ENCODE assay signal across 22 mouse cellular contexts in genomic region chr5:54155916-54156315, GRCm38 (mm10).
DNase-seq lines count a peak whose midpoint lies in the region; ATAC-seq lines count a peak whose summit lies in the region.
"Had no signal": no experiment of that assay in that cellular context is flagged by ENCODE, and none has a peak within 500 bp of the region (broad histone marks: within the 10 kb centered on the region; RNA-seq: fewer than 3 reads in every experiment).

No protein-coding gene starts in this region.

- 0 out of 2 replicates have a peak overlapping the region, but pooled peaks have one; percentile 0 for H3K27ac ChIP-seq in hindbrain, embryonic 12.5 days
- H3K27ac ChIP-seq in hindbrain, embryonic 10.5 days = no peak overlapping the region
- H3K27ac ChIP-seq: limb, embryonic 12.5 days; liver, embryonic 13.5 days; stomach, postnatal 0 days had no signal

- no peak overlapping the region for H3K4me3 ChIP-seq in hindbrain, embryonic 12.5 days
- no peak overlapping the region for H3K4me3 ChIP-seq in hindbrain, embryonic 10.5 days
- H3K4me3 ChIP-seq: heart, embryonic 15.5 days; limb, embryonic 12.5 days; liver, embryonic 13.5 days had no signal

- H3K27me3 ChIP-seq in hindbrain, embryonic 12.5 days = peaks cover 4% of the 10 kb centered on the region; the same call in 1 of the 2 replicates
- H3K27me3 ChIP-seq in hindbrain, embryonic 10.5 days (ENCODE audit: insufficient read depth, poor library complexity, severe bottlenecking) = no peaks in the 10 kb centered on the region
- H3K27me3 ChIP-seq: liver, embryonic 13.5 days had no signal

- peaks cover 23% of the 10 kb centered on the region for H3K4me1 ChIP-seq in hindbrain, embryonic 12.5 days
- H3K4me1 ChIP-seq in hindbrain, embryonic 10.5 days (replicated peaks) = peaks cover 17% of the 10 kb centered on the region

- H3K4me2 ChIP-seq in hindbrain, embryonic 12.5 days (replicated peaks) = no peak overlapping the region
- H3K4me2 ChIP-seq: liver, embryonic 13.5 days had no signal

- 0 out of 2 replicates have a peak, but pooled peaks have one; percentile 17 for ATAC-seq in hindbrain, embryonic 12.5 days (ENCODE audit: low FRiP score)
- ATAC-seq: activated CD4-positive, CD25-positive, alpha-beta regulatory T cell, adult 4 months; intestine, embryonic 16.5 days; Patski had no signal

- peak; percentile 30 to 35 for DNase-seq in cerebellum, postnatal 10 days
- DNase-seq in cerebellum, postnatal 25 days = no peak
- no peak for DNase-seq in hindbrain, embryonic 10.5 days (ENCODE audit: low spot score)
- DNase-seq in thymus, postnatal 4 days = peak; percentile 39
- DNase-seq in thymus, postnatal 25 days = no peak
- peak; percentile 43 for DNase-seq in testis, postnatal 14 days (ENCODE audit: low spot score)
- no peak for DNase-seq in left cerebral cortex, adult 9 months (ENCODE audit: low spot score in 2 of 2)
- DNase-seq: adrenal gland, postnatal 10 days; cerebellum, adult 11 months; embryo, embryonic 11 days; heart, adult 18-20 months; kidney, postnatal 4 days; liver, embryonic 13.5 days; lung, embryonic 14.5 days; lung, postnatal 36 days had no signal

- H3K9me3 ChIP-seq in hindbrain, embryonic 12.5 days (replicated peaks) = no peaks in the 10 kb centered on the region
- H3K9me3 ChIP-seq in hindbrain, embryonic 10.5 days = no peaks in the 10 kb centered on the region
- H3K9me3 ChIP-seq: heart, embryonic 15.5 days; limb, embryonic 12.5 days; liver, embryonic 13.5 days had no signal

- H3K9ac ChIP-seq in hindbrain, embryonic 12.5 days = no peak overlapping the region
- H3K9ac ChIP-seq: heart, embryonic 15.5 days; limb, embryonic 12.5 days; liver, embryonic 13.5 days; lung, embryonic 14.5 days had no signal

- H3K36me3 ChIP-seq in hindbrain, embryonic 12.5 days = no peaks in the 10 kb centered on the region
- no peaks in the 10 kb centered on the region for H3K36me3 ChIP-seq in hindbrain, embryonic 10.5 days
- H3K36me3 ChIP-seq: heart, embryonic 15.5 days; limb, embryonic 12.5 days; liver, embryonic 13.5 days had no signal

- 82% methylated on average over 4 of the region's 4 CpGs for WGBS in hindbrain, embryonic 12.5 days
- 79% methylated on average over 4 of the region's 4 CpGs for WGBS in hindbrain, embryonic 10.5 days

Comparison
In these comparisons a context has a peak if more than half of its experiments do, and no peak if none do; other contexts are left out.
1. DNase-seq: peak in cerebellum, postnatal 10 days (2 of 2), thymus, postnatal 4 days (single experiment) and testis, postnatal 14 days (single experiment); none in cerebellum, postnatal 25 days (0 of 2), hindbrain, embryonic 10.5 days (single experiment), thymus, postnatal 25 days (single experiment) and left cerebral cortex, adult 9 months (0 of 2).